Mouse (Mus musculus) intestine, embryonic 16.5 days (tissue): ENCODE measurements around the gene Epgn. TPM values are rescaled to one million over a fixed set of nuclear protein-coding genes. Genes with fewer than 3 reads are reported as not detected.

Source experiments
- ATAC-seq: fragments of 200-750 bp; cut with Nextera tagmentation; 2 replicates; pipeline ENCODE4 v1.8.0; 2017; ENCODE audit warnings: moderate TSS enrichment, moderate library complexity
- H3K27ac ChIP-seq: fragments of 300-500 bp; sonication (generic); 2 replicates; pipeline ENCODE4 v1.5.1; 2014; ENCODE audit warnings: mild to moderate bottlenecking, low read length
- H3K27me3 ChIP-seq: fragments of 300-500 bp; sonication (generic); replicated peaks from 2 replicates; pipeline ENCODE4 v1.6.1; 2014; ENCODE audit warnings: low read length, control low read depth, mixed read lengths; ENCODE audit not compliant: control insufficient read depth, insufficient read depth
- H3K36me3 ChIP-seq: fragments of 300-500 bp; sonication (generic); 2 replicates; pipeline ENCODE4 v1.6.1; 2014; ENCODE audit warnings: low read length, control low read depth; ENCODE audit not compliant: control insufficient read depth, insufficient read depth
- H3K4me1 ChIP-seq: fragments of 300-500 bp; sonication (generic); 2 replicates; pipeline ENCODE4 v1.6.1; 2014; ENCODE audit warnings: low read length, control low read depth, mixed read lengths; ENCODE audit not compliant: control insufficient read depth, insufficient read depth
- H3K4me2 ChIP-seq: fragments of 300-500 bp; sonication (generic); 2 replicates; pipeline ENCODE4 v1.6.1; 2014; ENCODE audit warnings: low read depth, low read length, control low read depth
- H3K4me3 ChIP-seq: fragments of 300-500 bp; sonication (generic); 2 replicates; pipeline ENCODE4 v1.5.1; 2014; ENCODE audit warnings: mild to moderate bottlenecking, low read length
- H3K9ac ChIP-seq: fragments of 300-500 bp; sonication (generic); 2 replicates; pipeline ENCODE4 v1.6.1; 2014; ENCODE audit warnings: low read depth, low read length
- H3K9me3 ChIP-seq: fragments of 300-500 bp; sonication (generic); 2 replicates; pipeline ENCODE4 v1.6.1; 2016; ENCODE audit warnings: low read length, control low read depth; ENCODE audit not compliant: control insufficient read depth
- WGBS: fragments of 180-500 bp; shearing (Covaris S2); extraction: QIAGEN DNeasy Blood & Tissue Kit; methylation state at CpG from one replicate; pipeline ENCODE4 v1.1.7; 2014; 5-methylcytosine and 5-hydroxymethylcytosine counted together
- polyA plus RNA-seq: library from polyadenylated mRNA; unstranded; fragments of >200 nt; fragmentation: Nextera tagmentation; extraction: Ambion mirVana; gene quantifications from 2 replicates; pipeline ENCODE4 v1.2.1, GENCODE M21; 2015

Epgn gene
- polyA plus RNA-seq, 1 experiment from 2014 or later = 0.10 TPM

GRCm38 (mm10) chr5:91074450-91074950 lies 47.2 kb downstream of the Epgn start, which contains the start of gene Ereg:
Gene Ereg, plus strand, starts transcription at chr5:91074622.
- 1% methylated on average over 25 of the region's 25 CpGs for WGBS
- Histone ChIP-seq H3K4me3 (peak within 1 kb of the TSS; percentile 45), H3K27me3 (no peaks in the 10 kb centered on the region), H3K4me1 (peaks cover 15% of the 10 kb centered on the region), H3K27ac (peak within 1 kb of the TSS; percentile 50; the same call in 1 of the 2 replicates), H3K36me3 (no peaks in the 10 kb centered on the region), H3K9ac (peak within 1 kb of the TSS; percentile 66), H3K4me2 (peak within 1 kb of the TSS; percentile 59), H3K9me3 (no peaks in the 10 kb centered on the region)
- ATAC-seq = peak; percentile 82

- Histone ChIP-seq H3K4me2 (peak overlapping the region; percentile 59), H3K4me3 (peak overlapping the region; percentile 45), H3K9me3 (no peaks in the 10 kb centered on the region), H3K36me3 (no peaks in the 10 kb centered on the region), H3K27ac (peak overlapping the region; percentile 50; the same call in 1 of the 2 replicates), H3K4me1 (peaks cover 15% of the 10 kb centered on the region), H3K9ac (no peak overlapping the region), H3K27me3 (no peaks in the 10 kb centered on the region)
- peak; percentile 94 for ATAC-seq
- 47% methylated on average over 1 of the region's 1 CpGs for WGBS
Observed at GRCm38 (mm10) chr5:91075021-91075420, 47.8 kb downstream of the Epgn start.

GRCm38 (mm10) chr5:91083016-91083415 lies 55.8 kb downstream of the Epgn start:
- H3K36me3 ChIP-seq = no peaks in the 10 kb centered on the region
- no peak overlapping the region for H3K4me3 ChIP-seq
- no peak overlapping the region for H3K4me2 ChIP-seq
- H3K27ac ChIP-seq = no peak overlapping the region
- H3K9me3 ChIP-seq = no peaks in the 10 kb centered on the region
- 81% methylated on average over 5 of the region's 5 CpGs for WGBS
- no peak for ATAC-seq
- H3K27me3 ChIP-seq = no peaks in the 10 kb centered on the region
- no peaks in the 10 kb centered on the region for H3K4me1 ChIP-seq
- no peak overlapping the region for H3K9ac ChIP-seq

Other genes starting within 250 kb of the Epgn start
- gene Cxcl3, start 241.4 kb upstream of the Epgn start, polyA plus RNA-seq = 0.13 TPM in 1 of 2 replicates, not detected in the other
- 0.18 and 0.22 TPM in 2 replicates for gene Cxcl15, start 232.9 kb upstream of the Epgn start, polyA plus RNA-seq
- 0.73 and 0.76 TPM in 2 replicates for gene Cxcl1, start 136.2 kb upstream of the Epgn start, polyA plus RNA-seq
- not detected in 2 replicates for gene Cxcl2, start 123.6 kb upstream of the Epgn start, polyA plus RNA-seq
- 31.1 and 33.1 TPM in 2 replicates for gene Mthfd2l, start 96.3 kb upstream of the Epgn start, polyA plus RNA-seq
- gene Ereg, start 47.2 kb downstream of the Epgn start, polyA plus RNA-seq = 1.3 and 1.5 TPM in 2 replicates
- 2.9 and 3.8 TPM in 2 replicates for gene Areg, start 112.1 kb downstream of the Epgn start, polyA plus RNA-seq